Mouse (Mus musculus): ENCODE results near the gene Tmem268. TPM values are rescaled to one million over a fixed set of nuclear protein-coding genes. Genes with fewer than 3 reads are reported as not detected.

The Tmem268 gene
- total RNA-seq, 4 experiments from 2014 or later: 18.9 to 20.8 (median 20.1) TPM

GRCm38 (mm10) chr4:63595259-63595658, 36.7 kb downstream of the Tmem268 start:
- DNase-seq (ENCODE audit: low spot score in 2 of 2): no peak

- no peak for DNase-seq (ENCODE audit: low spot score in 2 of 2)
Observed at GRCm38 (mm10) chr4:63596010-63596409, 37.4 kb downstream of the Tmem268 start.

GRCm38 (mm10) chr4:63600786-63601185, 42.2 kb downstream of the Tmem268 start:
- DNase-seq (ENCODE audit: low spot score in 2 of 2): no peak

GRCm38 (mm10) chr4:63601263-63601662, 42.7 kb downstream of the Tmem268 start:
- DNase-seq (ENCODE audit: low spot score in 2 of 2): no peak

GRCm38 (mm10) chr4:63604945-63605344, 46.4 kb downstream of the Tmem268 start, which contains the start of gene Gm11213:
Gm11213 (minus strand) TSS chr4:63605261.
- no peak for DNase-seq (ENCODE audit: low spot score in 2 of 2)

GRCm38 (mm10) chr4:63605545-63605944, 47.0 kb downstream of the Tmem268 start:
- DNase-seq (ENCODE audit: low spot score in 2 of 2): no peak

- DNase-seq (ENCODE audit: low spot score in 2 of 2): no peak
Observed at GRCm38 (mm10) chr4:63605968-63606367, 47.4 kb downstream of the Tmem268 start.

GRCm38 (mm10) chr4:63608391-63608790, 49.8 kb downstream of the Tmem268 start:
- no peak for DNase-seq (ENCODE audit: low spot score in 2 of 2)

GRCm38 (mm10) chr4:63621861-63622260, 63.3 kb downstream of the Tmem268 start:
- no peak for DNase-seq (ENCODE audit: low spot score in 2 of 2)

- DNase-seq (ENCODE audit: low spot score in 2 of 2): no peak
Observed at GRCm38 (mm10) chr4:63622378-63622835, 63.8 kb downstream of the Tmem268 start, which contains the start of gene Tex48. Tex48 (minus strand) TSS chr4:63622428.

- DNase-seq (ENCODE audit: low spot score in 2 of 2): no peak
Observed at GRCm38 (mm10) chr4:63625563-63626080, 67.0 kb downstream of the Tmem268 start.

- DNase-seq (ENCODE audit: low spot score in 2 of 2): no peak
Observed at GRCm38 (mm10) chr4:63627111-63627510, 68.5 kb downstream of the Tmem268 start.

- no peak for DNase-seq (ENCODE audit: low spot score in 2 of 2)
Observed at GRCm38 (mm10) chr4:63633181-63633580, 74.6 kb downstream of the Tmem268 start.

Other genes starting within 250 kb of the Tmem268 start
- gene Orm1, start 214.2 kb upstream of the Tmem268 start, total RNA-seq (2022): 1 to 10 TPM in 3 of 4 experiments, not detected in 1; 1.8 to 4.2 (median 2.1) TPM
- gene Orm3, start 202.6 kb upstream of the Tmem268 start, total RNA-seq (2022): not detected
- gene Orm2, start 196.3 kb upstream of the Tmem268 start, total RNA-seq (2022): 1 to 10 TPM in 1 of 4 experiments, not detected in 3; 1.3 TPM
- 1 to 10 TPM in 2 of 4 experiments, under 1 TPM in 2; 0.68 to 1.4 (median 0.96) TPM for gene Akna, start 155.4 kb upstream of the Tmem268 start, total RNA-seq (2022)
- gene Whrn, start 62.8 kb upstream of the Tmem268 start, total RNA-seq (2022): 1 to 10 TPM; 2.5 to 4.4 (median 4.0) TPM
- gene Atp6v1g1, start 14.0 kb upstream of the Tmem268 start, total RNA-seq (2022): 100 to 1,000 TPM; 268 to 323 (median 295) TPM
- not detected for gene Gm11213, start 46.5 kb downstream of the Tmem268 start, total RNA-seq (2022)
- not detected for gene Tex48, start 63.6 kb downstream of the Tmem268 start, total RNA-seq (2022)
- gene Gm11214, start 104.6 kb downstream of the Tmem268 start, total RNA-seq (2022): not detected
- under 1 TPM in 1 of 4 experiments, not detected in 3; 0.09 TPM for gene Tnfsf15, start 186.3 kb downstream of the Tmem268 start, total RNA-seq (2022)

All from gastrocnemius, adult 8-10 months (tissue).